Mouse (Mus musculus): ENCODE measurements around the gene Mavs.
A peak's percentile ranks its signal among the peaks of the same experiment; 100 is the strongest.

GRCm38 (mm10) chr2:131253681-131254328 is 19.9 kb downstream of the Mavs start:
- no peak for TF ChIP-seq EP300 (IDR thresholded peaks at IDR 0.05; ENCODE audit: low read depth)
- peak; percentile 87 for TF ChIP-seq CTCF (IDR thresholded peaks at IDR 0.05; ENCODE audit: low read depth)

Measured in heart, postnatal 0 days (tissue).